Mouse (Mus musculus) hindbrain, embryonic 15.5 days (tissue): ENCODE data around the gene Polr1a. TPM values are rescaled to one million over a fixed set of nuclear protein-coding genes. Genes with fewer than 3 reads are reported as not detected.
"Not testable (repeated sequence)": the region's sequence is repeated elsewhere in the genome, so short reads cannot be mapped to it uniquely, and the experiment has no call there.

Experiments used
- ATAC-seq: fragments of 200-750 bp; cut with Nextera tagmentation; 2 replicates; pipeline ENCODE4 v1.8.0; 2017; ENCODE audit warnings: low read depth, moderate number of reproducible peaks, moderate TSS enrichment; ENCODE audit not compliant: low FRiP score
- H3K27ac ChIP-seq: fragments of 300-500 bp; sonication (generic); replicated peaks from 2 replicates; pipeline ENCODE4 v1.5.1; 2015; ENCODE audit warnings: mild to moderate bottlenecking, inconsistent platforms
- H3K27me3 ChIP-seq: fragments of 300-500 bp; sonication (generic); 2 replicates; pipeline ENCODE4 v1.6.1; 2015; ENCODE audit warnings: control low read depth, inconsistent platforms
- H3K36me3 ChIP-seq: fragments of 300-500 bp; sonication (generic); 2 replicates; pipeline ENCODE4 v1.6.1; 2015; ENCODE audit warnings: control low read depth, inconsistent platforms
- H3K4me1 ChIP-seq: fragments of 300-500 bp; sonication (generic); replicated peaks from 2 replicates; pipeline ENCODE4 v1.6.1; 2015; ENCODE audit warnings: control low read depth, inconsistent platforms
- H3K4me2 ChIP-seq: fragments of 300-500 bp; sonication (generic); 2 replicates; pipeline ENCODE4 v1.6.1; 2015; ENCODE audit warnings: moderate library complexity, mild to moderate bottlenecking, inconsistent platforms
- H3K4me3 ChIP-seq: fragments of 300-500 bp; sonication (generic); 2 replicates; pipeline ENCODE4 v1.5.1; 2015; ENCODE audit warnings: mild to moderate bottlenecking, inconsistent platforms
- H3K9ac ChIP-seq: fragments of 300-500 bp; sonication (generic); 2 replicates; pipeline ENCODE4 v1.6.1; 2015; ENCODE audit warnings: inconsistent platforms
- H3K9me3 ChIP-seq: fragments of 300-500 bp; sonication (generic); 2 replicates; pipeline ENCODE4 v1.6.1; 2016; ENCODE audit warnings: control low read depth, inconsistent platforms
- WGBS: fragments of 180-500 bp; shearing (Covaris S2); methylation state at CpG from one replicate; pipeline ENCODE4 v1.1.7; 2015; 5-methylcytosine and 5-hydroxymethylcytosine counted together
- polyA plus RNA-seq: library from polyadenylated mRNA; unstranded; fragments of >200 nt; fragmentation: Nextera tagmentation; extraction: Ambion mirVana; gene quantifications from 2 replicates; pipeline ENCODE4 v1.2.1, GENCODE M21; 2015

The Polr1a gene
- polyA plus RNA-seq, 1 experiment from 2014 or later = 19.6 TPM

- not testable (repeated sequence) for H3K4me1 ChIP-seq, ATAC-seq, H3K9ac ChIP-seq, H3K27me3 ChIP-seq, H3K4me2 ChIP-seq, H3K4me3 ChIP-seq, H3K9me3 ChIP-seq, H3K27ac ChIP-seq
- WGBS = 94% methylated on average over 5 of the region's 5 CpGs
- peaks cover 71% of the 10 kb centered on the region for H3K36me3 ChIP-seq
These were observed 16.4 kb downstream of the Polr1a start for GRCm38 (mm10) chr6:71925233-71925632.

- H3K4me3 ChIP-seq = no peak overlapping the region
- peaks cover 74% of the 10 kb centered on the region for H3K36me3 ChIP-seq
- no peaks in the 10 kb centered on the region for H3K9me3 ChIP-seq
- no peak overlapping the region for H3K9ac ChIP-seq
- H3K4me1 ChIP-seq = no peaks in the 10 kb centered on the region
- H3K4me2 ChIP-seq = no peak overlapping the region
- no peak overlapping the region for H3K27ac ChIP-seq
- no peaks in the 10 kb centered on the region for H3K27me3 ChIP-seq
- 0 out of 2 replicates have a peak, but pooled peaks have one; percentile 54 for ATAC-seq
These were observed 19.1 kb downstream of the Polr1a start for GRCm38 (mm10) chr6:71927911-71928310.

- H3K4me2 ChIP-seq = no peak overlapping the region
- H3K9me3 ChIP-seq = no peaks in the 10 kb centered on the region
- no peak overlapping the region for H3K4me3 ChIP-seq
- H3K9ac ChIP-seq = no peak overlapping the region
- 0 out of 2 replicates have a peak, but pooled peaks cover 3% of the 10 kb centered on the region for H3K4me1 ChIP-seq
- no peak for ATAC-seq
- peaks cover 64% of the 10 kb centered on the region for H3K36me3 ChIP-seq
- H3K27ac ChIP-seq = no peak overlapping the region
- no peaks in the 10 kb centered on the region for H3K27me3 ChIP-seq
- 92% methylated on average over 10 of the region's 10 CpGs for WGBS
These were observed 21.2 kb downstream of the Polr1a start for GRCm38 (mm10) chr6:71930053-71930452.

- peaks cover 61% of the 10 kb centered on the region for H3K36me3 ChIP-seq
- H3K4me3 ChIP-seq = no peak overlapping the region
- H3K9ac ChIP-seq = no peak overlapping the region
- H3K4me2 ChIP-seq = no peak overlapping the region
- 90% methylated on average over 12 of the region's 12 CpGs for WGBS
- ATAC-seq = no peak
- no peaks in the 10 kb centered on the region for H3K27me3 ChIP-seq
- no peaks in the 10 kb centered on the region for H3K9me3 ChIP-seq
- H3K4me1 ChIP-seq = 0 out of 2 replicates have a peak, but pooled peaks cover 3% of the 10 kb centered on the region
- no peak overlapping the region for H3K27ac ChIP-seq
These were observed 22.1 kb downstream of the Polr1a start for GRCm38 (mm10) chr6:71930830-71931437.

GRCm38 (mm10) chr6:71932347-71932746, 23.5 kb downstream of the Polr1a start:
- H3K4me2 ChIP-seq = no peak overlapping the region
- H3K27ac ChIP-seq = no peak overlapping the region
- ATAC-seq = no peak
- H3K4me1 ChIP-seq = 0 out of 2 replicates have a peak, but pooled peaks cover 3% of the 10 kb centered on the region
- H3K9ac ChIP-seq = no peak overlapping the region
- H3K27me3 ChIP-seq = no peaks in the 10 kb centered on the region
- peaks cover 64% of the 10 kb centered on the region for H3K36me3 ChIP-seq
- no peaks in the 10 kb centered on the region for H3K9me3 ChIP-seq
- no peak overlapping the region for H3K4me3 ChIP-seq
- whole genome bisulfite sequencing = 88% methylated on average over 5 of the region's 5 CpGs

GRCm38 (mm10) chr6:71934081-71934556, 25.3 kb downstream of the Polr1a start:
- WGBS = 61% methylated on average over 2 of the region's 2 CpGs
- no peak overlapping the region for H3K4me3 ChIP-seq
- 0 out of 2 replicates have a peak overlapping the region, but pooled peaks have one; percentile 13 for H3K27ac ChIP-seq
- H3K36me3 ChIP-seq = peaks cover 74% of the 10 kb centered on the region
- no peaks in the 10 kb centered on the region for H3K9me3 ChIP-seq
- H3K27me3 ChIP-seq = no peaks in the 10 kb centered on the region
- no peak overlapping the region for H3K9ac ChIP-seq
- no peak overlapping the region for H3K4me2 ChIP-seq
- H3K4me1 ChIP-seq = 0 out of 2 replicates have a peak, but pooled peaks cover 3% of the 10 kb centered on the region
- no peak for ATAC-seq

- no peak overlapping the region for H3K9ac ChIP-seq
These were observed 26.9 kb downstream of the Polr1a start for GRCm38 (mm10) chr6:71935737-71936136.

GRCm38 (mm10) chr6:71940912-71941311, 32.1 kb downstream of the Polr1a start:
- no peaks in the 10 kb centered on the region for H3K27me3 ChIP-seq
- no peak overlapping the region for H3K4me2 ChIP-seq
- H3K4me1 ChIP-seq = no peaks in the 10 kb centered on the region
- peaks cover 49% of the 10 kb centered on the region for H3K36me3 ChIP-seq
- H3K9me3 ChIP-seq = no peaks in the 10 kb centered on the region
- H3K9ac ChIP-seq = no peak overlapping the region
- ATAC-seq = no peak
- H3K27ac ChIP-seq = no peak overlapping the region
- H3K4me3 ChIP-seq = no peak overlapping the region
- WGBS = 92% methylated on average over 6 of the region's 6 CpGs

More at GRCm38 (mm10) chr6:71935737-71936136, 26.9 kb downstream of the Polr1a start:
- no peaks in the 10 kb centered on the region for H3K9me3 ChIP-seq
- WGBS = 77% methylated on average over 2 of the region's 2 CpGs
- 0 out of 2 replicates have a peak overlapping the region, but pooled peaks have one; percentile 8 for H3K27ac ChIP-seq
- no peak for ATAC-seq
- no peaks in the 10 kb centered on the region for H3K27me3 ChIP-seq
- no peak overlapping the region for H3K4me2 ChIP-seq
- 0 out of 2 replicates have a peak, but pooled peaks cover 3% of the 10 kb centered on the region for H3K4me1 ChIP-seq
- peaks cover 59% of the 10 kb centered on the region for H3K36me3 ChIP-seq
- no peak overlapping the region for H3K4me3 ChIP-seq

GRCm38 (mm10) chr6:71945101-71945500, 36.2 kb downstream of the Polr1a start:
- no peak overlapping the region for H3K9ac ChIP-seq
- peaks cover 48% of the 10 kb centered on the region for H3K36me3 ChIP-seq
- no peaks in the 10 kb centered on the region for H3K9me3 ChIP-seq
- no peak overlapping the region for H3K4me2 ChIP-seq
- no peak overlapping the region for H3K4me3 ChIP-seq
- H3K4me1 ChIP-seq = no peaks in the 10 kb centered on the region
- no peaks in the 10 kb centered on the region for H3K27me3 ChIP-seq
- no peak for ATAC-seq
- no peak overlapping the region for H3K27ac ChIP-seq
- 87% methylated on average over 6 of the region's 6 CpGs for WGBS

- Histone ChIP-seq H3K9me3 (no peaks in the 10 kb centered on the region), H3K4me1 (no peaks in the 10 kb centered on the region), H3K9ac (no peak overlapping the region), H3K36me3 (peaks cover 57% of the 10 kb centered on the region), H3K4me2 (no peak overlapping the region), H3K27me3 (no peaks in the 10 kb centered on the region), H3K27ac (no peak overlapping the region), H3K4me3 (no peak overlapping the region)
- WGBS = 97% methylated on average over 8 of the region's 8 CpGs
- no peak for ATAC-seq
These were observed 37.3 kb downstream of the Polr1a start for GRCm38 (mm10) chr6:71946121-71946520.

GRCm38 (mm10) chr6:71949721-71950120, 40.9 kb downstream of the Polr1a start:
- no peak overlapping the region for H3K4me2 ChIP-seq
- no peaks in the 10 kb centered on the region for H3K9me3 ChIP-seq
- H3K9ac ChIP-seq = no peak overlapping the region
- 88% methylated on average over 3 of the region's 3 CpGs for WGBS
- no peak overlapping the region for H3K4me3 ChIP-seq
- H3K27me3 ChIP-seq = no peaks in the 10 kb centered on the region
- H3K27ac ChIP-seq = no peak overlapping the region
- no peak for ATAC-seq
- H3K4me1 ChIP-seq = no peaks in the 10 kb centered on the region
- peaks cover 70% of the 10 kb centered on the region for H3K36me3 ChIP-seq

GRCm38 (mm10) chr6:71950592-71950991, 41.7 kb downstream of the Polr1a start:
- Histone ChIP-seq H3K9me3 (no peaks in the 10 kb centered on the region), H3K36me3 (peaks cover 68% of the 10 kb centered on the region), H3K4me3 (no peak overlapping the region), H3K4me1 (no peaks in the 10 kb centered on the region), H3K9ac (no peak overlapping the region), H3K4me2 (no peak overlapping the region), H3K27ac (no peak overlapping the region), H3K27me3 (no peaks in the 10 kb centered on the region)
- WGBS = 88% methylated on average over 3 of the region's 3 CpGs
- no peak for ATAC-seq
